Mouse (Mus musculus) layer of hippocampus, adult 2 months (tissue): Measurements from ENCODE around the gene Prss2. TPM values are rescaled to one million over a fixed set of nuclear protein-coding genes. Genes with fewer than 3 reads are reported as not detected.
"Not testable (repeated sequence)": the region's sequence is repeated elsewhere in the genome, so short reads cannot be mapped to it uniquely, and the experiment has no call there.

Experiments
- DNase-seq, 2 experiments: peaks; one replicate each; pipeline ENCODE4 v3.0.0; 2022; ENCODE audit warnings: low spot score in 2 of 2
- H3K27ac ChIP-seq: fragments of 200-600 bp; 2 replicates; pipeline ENCODE4 v1.8.1; 2022
- H3K4me3 ChIP-seq: fragments of 200-600 bp; 2 replicates; pipeline ENCODE4 v1.8.1; 2022; ENCODE audit warnings: mild to moderate bottlenecking
- CTCF ChIP-seq: fragments of 200-600 bp; conservative IDR thresholded peaks from 2 replicates; pipeline ENCODE4 v1.8.1; 2022; ENCODE audit warnings: antibody characterized with exemption, mild to moderate bottlenecking, moderate library complexity
- long read RNA-seq, 2 experiments: library from polyadenylated mRNA; stranded (forward); transcript quantifications; one replicate each; pipeline ENCODE4 v2.0.0; 2021; ENCODE audit warnings: borderline mapping rate in 2 of 2
- total RNA-seq, 2 experiments: library from RNA; stranded (reverse); gene quantifications; 2 replicates each; pipeline ENCODE4 v1.2.3; 2021

Prss2 gene
- total RNA-seq: not detected
- long read RNA-seq, experiment 1: 0 reads
- long read RNA-seq, experiment 2: 0 reads

DNA sequence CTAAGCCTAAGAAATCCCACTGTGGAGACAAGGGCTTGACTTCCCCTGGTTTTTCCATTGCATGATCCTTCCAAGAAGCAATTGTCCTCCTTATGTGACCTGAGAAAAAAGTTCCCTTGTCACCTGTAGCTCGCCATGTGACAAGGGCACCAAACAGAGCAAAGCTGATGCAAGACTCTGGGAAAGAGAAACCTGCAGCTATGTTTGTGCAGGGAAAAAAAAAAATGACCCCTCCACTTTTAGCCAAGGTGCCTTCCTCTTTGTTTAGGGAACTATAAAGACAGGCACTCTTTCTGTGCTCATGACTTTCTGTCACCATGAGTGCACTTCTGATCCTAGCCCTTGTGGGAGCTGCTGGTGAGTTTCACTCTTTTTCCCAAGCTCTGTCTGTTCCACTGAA lies at the start of gene Prss2:
TSS of gene Prss2 (plus strand) at position 301 of the 400 bp plus-strand sequence.
- TF ChIP-seq CTCF: no peak
- Histone ChIP-seq H3K4me3 (no peak within 1 kb of the TSS), H3K27ac (no peak within 1 kb of the TSS)
- no peak for DNase-seq

DNA sequence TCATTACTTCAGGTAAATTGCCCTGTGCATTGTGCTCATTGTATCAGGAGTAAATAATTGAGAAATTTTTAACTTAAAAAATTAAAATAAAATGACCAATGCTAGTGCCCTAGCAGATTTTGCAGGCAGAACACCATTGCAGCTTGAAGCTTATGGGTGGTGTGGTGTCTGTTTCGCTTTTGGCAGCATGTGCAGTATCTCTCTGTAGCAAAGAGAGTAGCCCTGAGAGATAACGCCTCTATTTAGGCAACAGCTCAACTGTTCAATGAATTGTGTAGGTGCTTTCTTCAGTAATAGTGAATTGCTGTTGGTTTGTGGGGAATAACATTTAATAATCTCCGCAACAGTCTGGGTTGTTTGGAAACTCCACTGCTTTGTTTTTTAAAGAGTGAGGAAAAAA lies 22.2 kb upstream of the Prss2 start:
- no peak for DNase-seq
- no peak overlapping the region for H3K4me3 ChIP-seq
- no peak for TF ChIP-seq CTCF
- H3K27ac ChIP-seq: no peak overlapping the region

DNA sequence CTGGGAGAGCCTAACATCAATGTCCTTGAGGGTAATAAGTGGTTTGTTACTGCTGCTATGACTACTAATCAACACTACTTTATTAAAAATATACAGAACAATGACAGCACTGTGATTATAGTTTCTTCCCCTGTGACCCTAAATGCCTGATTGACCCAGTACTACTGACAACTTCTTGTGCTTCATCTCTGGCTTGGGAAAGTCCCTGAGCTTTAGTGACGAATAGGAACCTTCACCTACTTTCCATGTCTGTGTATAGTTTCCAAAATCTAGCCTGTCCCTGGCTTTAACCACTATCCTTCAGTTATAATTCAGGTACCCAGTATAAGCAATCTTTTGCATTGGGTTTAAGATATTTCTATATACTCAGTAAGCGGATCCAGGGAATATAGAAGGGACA lies 16.7 kb upstream of the Prss2 start:
- H3K27ac ChIP-seq: no peak overlapping the region

DNA sequence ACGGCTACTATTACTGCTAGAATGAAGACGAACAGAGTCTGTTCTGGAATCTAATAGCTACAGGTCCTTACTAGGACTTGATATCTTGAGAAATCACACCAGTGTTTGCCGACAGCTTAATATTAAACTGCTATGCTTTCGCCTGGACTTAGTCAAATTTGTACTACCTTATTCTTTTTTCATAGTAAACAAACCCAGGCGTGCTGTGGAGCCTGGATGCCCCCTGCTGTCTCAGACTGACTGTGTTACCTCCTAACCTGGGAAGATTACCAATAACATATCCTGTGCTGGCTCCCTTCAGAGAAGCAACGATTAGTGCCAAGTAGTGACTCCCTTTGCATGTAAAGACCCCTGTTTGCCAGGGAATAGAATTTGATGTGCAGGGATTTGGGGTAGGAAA lies 16.3 kb upstream of the Prss2 start:
- no peak for DNase-seq
- Histone ChIP-seq H3K27ac (no peak overlapping the region), H3K4me3 (no peak overlapping the region)
- no peak; the same call in 1 of the 2 replicates for TF ChIP-seq CTCF

More for the DNA sequence above, 16.7 kb upstream of the Prss2 start:
- no peak for DNase-seq
- no peak overlapping the region for H3K4me3 ChIP-seq
- TF ChIP-seq CTCF: no peak

DNA sequence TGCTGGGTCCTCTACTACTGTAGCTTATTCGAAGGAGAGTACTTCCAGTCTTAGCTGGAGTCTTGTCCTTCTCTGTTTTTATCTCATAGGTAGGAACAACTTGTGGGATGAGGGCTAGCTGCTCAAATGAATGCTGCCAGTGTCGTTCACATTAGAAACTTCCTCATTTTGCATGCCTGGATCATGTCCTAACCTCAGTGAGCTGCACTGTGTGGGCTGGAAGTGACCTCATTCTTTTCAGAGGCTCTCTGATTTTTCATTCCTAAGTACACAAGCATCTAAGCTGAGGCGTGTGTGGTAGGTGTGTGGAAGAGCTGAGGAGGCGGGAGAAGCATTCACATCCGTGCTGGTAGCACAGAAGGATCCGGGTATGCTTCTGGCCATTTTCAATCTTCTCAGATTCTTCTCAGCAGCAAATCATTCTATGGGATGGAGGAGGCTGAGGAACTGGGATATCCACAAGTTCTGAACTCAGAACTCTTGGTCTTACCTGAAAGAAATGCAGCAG lies 3.5 kb upstream of the Prss2 start:
- H3K27ac ChIP-seq: no peak overlapping the region
- DNase-seq: no peak
- H3K4me3 ChIP-seq: no peak overlapping the region
- no peak for TF ChIP-seq CTCF

DNA sequence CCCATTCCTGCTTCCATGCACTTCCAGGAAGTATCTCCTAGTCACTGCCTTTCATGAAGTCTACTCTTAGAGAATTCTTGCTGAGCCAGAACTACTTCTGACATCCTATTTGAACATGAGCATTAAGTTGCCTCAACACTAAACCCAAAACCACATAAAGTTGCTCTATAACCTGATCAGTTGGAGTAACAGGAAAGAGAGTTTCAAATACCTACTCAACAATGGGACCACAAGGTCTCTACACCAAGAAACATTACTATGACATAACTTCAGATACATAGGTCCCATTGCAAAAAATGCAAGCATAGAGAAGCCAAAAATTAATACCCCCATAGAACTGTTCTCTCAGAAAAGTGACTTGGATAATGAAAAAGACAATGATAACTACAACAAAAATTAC lies 4.9 kb downstream of the Prss2 start:
- no peak for DNase-seq
- no peak overlapping the region for H3K4me3 ChIP-seq
- H3K27ac ChIP-seq: no peak overlapping the region
- no peak for TF ChIP-seq CTCF

DNA sequence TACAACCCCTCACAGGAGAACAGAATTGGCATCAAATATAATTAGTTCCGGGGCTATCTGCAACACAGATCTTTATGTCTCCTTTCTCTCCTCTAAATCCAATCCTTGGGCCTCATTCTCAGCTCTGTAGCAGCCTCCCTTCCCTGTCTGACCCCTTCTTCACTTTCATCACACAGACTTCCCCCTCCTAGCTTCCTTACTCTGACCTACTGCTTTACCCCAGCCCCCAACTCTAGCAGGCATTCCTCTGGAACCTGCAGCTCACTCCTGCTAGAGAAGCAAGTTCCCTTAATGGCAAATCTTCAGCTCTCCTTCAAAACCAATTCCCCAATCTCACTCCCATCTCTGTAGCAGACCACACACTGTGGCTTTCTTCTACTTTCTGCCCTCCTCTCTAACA lies 5.8 kb downstream of the Prss2 start:
- no peak for TF ChIP-seq CTCF
- DNase-seq: no peak
- Histone ChIP-seq H3K4me3 (no peak overlapping the region), H3K27ac (no peak overlapping the region)

DNA sequence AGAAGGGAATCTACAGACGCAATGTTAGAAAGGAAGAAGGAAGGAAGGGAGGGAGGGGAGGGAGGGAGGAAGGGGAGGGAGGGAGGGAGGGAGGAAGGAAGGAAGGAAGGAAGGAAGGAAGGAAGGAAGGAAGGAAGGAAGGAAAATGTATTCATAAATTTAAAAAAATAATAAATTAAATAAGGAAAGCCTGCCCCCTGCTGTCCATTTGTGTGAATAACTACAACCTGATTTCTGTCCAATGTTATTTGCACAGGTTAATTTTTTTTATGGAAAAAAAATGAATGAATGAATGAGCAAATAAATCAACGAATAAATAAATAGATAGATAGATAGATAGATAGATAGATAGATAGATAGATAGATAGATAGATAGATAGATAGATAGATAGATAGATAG lies 8.4 kb downstream of the Prss2 start:
- not testable (repeated sequence) for DNase-seq, H3K27ac ChIP-seq, H3K4me3 ChIP-seq
- peak; percentile 70 for TF ChIP-seq CTCF

DNA sequence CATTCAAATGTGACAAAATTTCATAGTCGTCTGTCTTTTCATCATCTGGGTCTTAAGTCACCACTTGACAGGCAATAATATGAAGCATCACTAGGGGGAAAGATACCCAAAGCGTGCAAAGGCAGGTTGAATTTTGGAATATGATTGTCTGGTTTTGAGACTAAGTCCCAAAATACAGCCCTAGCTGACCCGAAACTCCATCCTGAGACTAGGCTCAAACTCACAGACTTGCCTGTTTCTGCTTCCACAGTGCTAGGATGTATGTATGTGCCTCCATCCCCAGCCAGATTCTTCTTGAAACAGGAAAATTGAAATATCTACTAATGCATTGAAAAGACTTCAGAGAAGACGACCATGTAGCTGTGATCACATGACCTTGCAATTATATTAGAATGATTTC lies 10.6 kb downstream of the Prss2 start:
- H3K4me3 ChIP-seq: no peak overlapping the region
- no peak overlapping the region for H3K27ac ChIP-seq
- no peak for DNase-seq
- TF ChIP-seq CTCF: no peak

DNA sequence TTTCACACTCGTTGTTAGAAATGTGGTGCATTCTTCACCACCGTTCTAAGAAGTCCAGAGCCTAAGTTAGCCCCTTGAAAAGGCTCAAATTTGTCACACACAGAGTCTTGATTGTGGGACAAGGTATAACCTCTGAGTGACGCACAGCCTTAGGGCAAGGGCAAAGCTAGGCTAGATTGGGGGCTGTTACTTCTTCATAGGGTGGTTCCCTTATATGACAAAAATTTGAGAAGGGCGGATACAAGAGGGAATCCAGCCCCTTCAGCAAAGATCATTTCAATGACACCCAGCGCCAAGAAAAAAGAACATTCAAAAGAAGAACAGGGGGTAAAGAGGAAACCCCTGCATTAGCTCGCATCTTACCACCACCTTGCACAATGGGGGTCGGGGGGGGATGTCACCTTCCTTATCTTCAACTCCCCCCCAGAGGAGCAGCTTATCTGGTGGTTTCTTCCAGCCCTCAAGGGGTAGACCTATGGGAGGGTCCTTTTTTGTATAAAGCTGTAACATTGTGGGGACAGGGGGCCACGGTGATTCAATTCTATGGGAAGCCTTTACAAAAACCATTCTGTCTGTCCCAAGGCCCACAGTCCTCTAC lies 11.2 kb downstream of the Prss2 start:
- DNase-seq: no peak
- H3K4me3 ChIP-seq: no peak overlapping the region
- no peak overlapping the region for H3K27ac ChIP-seq
- TF ChIP-seq CTCF: no peak

DNA sequence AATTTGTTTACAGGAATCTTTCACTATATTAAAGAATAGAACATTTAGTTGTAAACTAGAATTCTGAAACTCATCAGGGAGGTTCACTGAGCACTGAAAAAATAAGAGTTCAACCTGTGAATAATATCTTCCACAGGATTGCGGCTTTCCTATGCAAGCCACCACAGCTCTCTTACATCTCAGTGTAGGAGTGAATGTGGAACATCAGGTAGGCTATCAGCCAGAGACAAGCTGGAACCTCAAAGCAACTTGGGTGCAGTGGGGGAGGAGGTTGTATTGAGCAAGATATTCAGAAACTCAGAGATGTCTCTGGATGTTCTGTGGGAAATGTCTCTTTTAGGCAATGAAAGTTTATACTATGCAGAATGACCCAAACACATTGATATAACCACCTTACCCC lies 15.8 kb downstream of the Prss2 start:
- TF ChIP-seq CTCF: no peak
- H3K27ac ChIP-seq: no peak overlapping the region
- DNase-seq: no peak
- no peak overlapping the region for H3K4me3 ChIP-seq

DNA sequence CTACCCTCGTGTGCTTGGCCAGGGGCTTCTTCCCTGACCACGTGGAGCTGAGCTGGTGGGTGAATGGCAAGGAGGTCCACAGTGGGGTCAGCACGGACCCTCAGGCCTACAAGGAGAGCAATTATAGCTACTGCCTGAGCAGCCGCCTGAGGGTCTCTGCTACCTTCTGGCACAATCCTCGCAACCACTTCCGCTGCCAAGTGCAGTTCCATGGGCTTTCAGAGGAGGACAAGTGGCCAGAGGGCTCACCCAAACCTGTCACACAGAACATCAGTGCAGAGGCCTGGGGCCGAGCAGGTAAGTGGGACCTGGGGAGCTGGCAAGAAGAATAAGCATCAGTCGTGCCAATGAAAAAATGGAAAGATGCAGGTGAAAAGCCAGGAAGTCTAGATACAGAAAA lies 16.7 kb downstream of the Prss2 start:
- H3K27ac ChIP-seq, DNase-seq, H3K4me3 ChIP-seq: not testable (repeated sequence)

DNA sequence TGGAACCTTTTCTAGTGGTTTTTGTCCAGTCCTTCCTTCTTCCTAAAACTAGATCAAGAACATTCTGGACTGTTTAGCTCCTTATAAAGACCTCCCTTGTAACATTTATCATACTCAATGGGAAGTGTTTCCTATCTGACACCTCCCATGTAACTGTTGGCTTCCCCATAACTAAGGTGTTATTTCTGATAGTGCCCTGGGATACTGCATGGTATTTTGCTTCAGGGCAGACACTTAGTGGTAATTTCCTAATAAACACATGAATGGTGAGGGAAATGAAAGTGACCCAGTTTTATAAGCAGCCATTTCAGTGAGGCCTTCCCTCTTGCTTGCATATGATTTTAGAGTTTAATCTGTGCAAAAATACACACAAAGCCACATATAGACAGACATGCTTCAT lies 19.2 kb downstream of the Prss2 start:
- no peak for TF ChIP-seq CTCF
- H3K27ac ChIP-seq: no peak overlapping the region
- DNase-seq: no peak

DNA sequence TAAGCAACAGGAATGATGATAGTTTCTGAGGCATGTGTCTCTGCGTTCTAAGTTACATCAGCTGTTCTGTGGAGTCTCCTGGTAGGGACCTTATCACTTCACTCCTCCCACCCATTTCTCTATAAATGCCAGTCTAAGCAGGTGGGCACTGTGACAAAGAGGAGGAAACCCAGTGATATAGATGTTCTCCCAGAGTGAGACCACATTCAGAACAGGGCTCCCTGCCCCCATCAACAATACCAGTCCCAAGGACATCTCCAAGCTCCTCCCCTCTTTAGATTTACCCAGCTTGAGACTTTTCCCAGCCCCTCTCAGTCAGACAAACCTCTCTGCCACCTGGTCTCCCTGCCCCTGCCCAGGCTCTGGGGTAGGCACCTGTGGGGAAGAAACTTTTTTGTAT lies 20.2 kb downstream of the Prss2 start:
- no peak for DNase-seq
- H3K27ac ChIP-seq: no peak overlapping the region
- no peak overlapping the region for H3K4me3 ChIP-seq
- no peak for TF ChIP-seq CTCF

More for the DNA sequence above, 19.2 kb downstream of the Prss2 start:
- H3K4me3 ChIP-seq: no peak overlapping the region
